ENCODE assay signal across 21 mouse cellular contexts in the genomic region with DNA sequence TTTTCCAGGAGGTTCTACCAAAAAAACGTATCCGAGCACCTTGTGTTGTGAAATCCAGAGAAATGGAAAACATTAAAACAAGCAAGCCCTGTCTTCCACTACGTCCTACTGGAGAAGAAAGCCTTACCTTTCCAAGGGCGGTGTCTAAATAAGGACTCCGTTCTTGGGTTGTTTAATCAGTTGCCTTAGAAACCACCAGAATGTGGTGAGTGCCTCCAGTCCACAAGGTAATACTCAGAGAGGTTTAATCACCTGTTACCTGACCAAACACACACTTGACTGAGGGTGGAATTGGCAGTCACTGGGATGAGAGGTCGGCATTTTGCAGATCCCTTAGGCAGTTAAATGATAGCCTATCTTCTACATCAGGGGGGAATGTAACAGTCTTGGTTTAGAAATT.
DNase-seq lines count a peak whose midpoint lies in the region; ATAC-seq and TF ChIP-seq lines count a peak whose summit lies in the region.
"Had no signal": no experiment of that assay in that cellular context is flagged by ENCODE, and none has a peak within 500 bp of the region (broad histone marks: within the 10 kb centered on the region; RNA-seq: fewer than 3 reads in every experiment).

No protein-coding gene starts in this region.

- DNase-seq in layer of hippocampus, adult 2 months (ENCODE audit: low spot score in 2 of 2), result no peak
- DNase-seq in layer of hippocampus, adult 8-10 months (ENCODE audit: low spot score in 2 of 2), result no peak
- DNase-seq in lung, postnatal 0 days (ENCODE audit: low spot score), result peak; percentile 90
- peak; percentile 41 for DNase-seq in stomach, postnatal 0 days (ENCODE audit: low spot score)
- DNase-seq in right cerebral cortex, adult 18-20 months, result no peak
- DNase-seq: adrenal gland, postnatal 14 days; B cell, adult 2 months; cerebellum, adult 11-12 months; cerebellum, postnatal 36 days; gastrocnemius, postnatal 10 days; kidney, adult 11 months; kidney, postnatal 36 days; thymus, postnatal 36 days had no signal

- H3K27ac ChIP-seq in layer of hippocampus, adult 2 months, result peak overlapping the region; percentile 25; the same call in 1 of the 2 replicates
- no peak overlapping the region for H3K27ac ChIP-seq in intestine, embryonic 15.5 days
- peak overlapping the region; percentile 52; the same call in 1 of the 2 replicates for H3K27ac ChIP-seq in lung, postnatal 0 days (ENCODE audit: low read length)
- H3K27ac ChIP-seq in stomach, postnatal 0 days (replicated peaks), result no peak overlapping the region
- no peak overlapping the region for H3K27ac ChIP-seq in hindbrain, embryonic 13.5 days
- H3K27ac ChIP-seq: forebrain, embryonic 10.5 days; hindbrain, embryonic 12.5 days; liver, embryonic 12.5 days; midbrain, embryonic 15.5 days had no signal

- peak; percentile 59; the same call in 1 of the 2 replicates for TF ChIP-seq EP300 in lung, postnatal 0 days (IDR thresholded peaks at IDR 0.05)
- TF ChIP-seq EP300 in stomach, postnatal 0 days (optimal IDR thresholded peaks at IDR 0.05), result no peak

- no peaks in the 10 kb centered on the region for H3K27me3 ChIP-seq in intestine, embryonic 15.5 days (replicated peaks)
- no peaks in the 10 kb centered on the region for H3K27me3 ChIP-seq in lung, postnatal 0 days (replicated peaks; ENCODE audit: insufficient read depth, low read length)
- no peaks in the 10 kb centered on the region for H3K27me3 ChIP-seq in stomach, postnatal 0 days (ENCODE audit: control insufficient read depth, insufficient read depth, low read length)
- no peaks in the 10 kb centered on the region for H3K27me3 ChIP-seq in hindbrain, embryonic 13.5 days
- H3K27me3 ChIP-seq: hindbrain, embryonic 12.5 days; liver, embryonic 12.5 days; midbrain, embryonic 15.5 days; Patski had no signal

- no peak overlapping the region; the same call in 1 of the 2 replicates for H3K4me2 ChIP-seq in intestine, embryonic 15.5 days (replicated peaks)
- H3K4me2 ChIP-seq in lung, postnatal 0 days (replicated peaks; ENCODE audit: low read depth, low read length), result peak overlapping the region; percentile 25; the same call in 1 of the 2 replicates
- H3K4me2 ChIP-seq in stomach, postnatal 0 days (replicated peaks; ENCODE audit: low read depth), result no peak overlapping the region
- H3K4me2 ChIP-seq in hindbrain, embryonic 13.5 days, result no peak overlapping the region
- H3K4me2 ChIP-seq: hindbrain, embryonic 12.5 days; liver, embryonic 12.5 days; midbrain, embryonic 15.5 days had no signal

- no peaks in the 10 kb centered on the region for H3K36me3 ChIP-seq in intestine, embryonic 15.5 days
- no peaks in the 10 kb centered on the region for H3K36me3 ChIP-seq in lung, postnatal 0 days (ENCODE audit: insufficient read depth, low read length)
- no peaks in the 10 kb centered on the region for H3K36me3 ChIP-seq in stomach, postnatal 0 days (ENCODE audit: control insufficient read depth, insufficient read depth, low read length)
- no peaks in the 10 kb centered on the region for H3K36me3 ChIP-seq in hindbrain, embryonic 13.5 days
- H3K36me3 ChIP-seq: forebrain, embryonic 10.5 days; hindbrain, embryonic 12.5 days; liver, embryonic 12.5 days; midbrain, embryonic 15.5 days had no signal

- TF ChIP-seq CTCF in layer of hippocampus, adult 2 months (conservative IDR thresholded peaks at IDR 0.05), result no peak
- no peak for TF ChIP-seq CTCF in lung, postnatal 0 days (IDR thresholded peaks at IDR 0.05)
- TF ChIP-seq CTCF in stomach, postnatal 0 days (IDR thresholded peaks at IDR 0.05; ENCODE audit: low read depth), result no peak

- no peak overlapping the region for H3K9ac ChIP-seq in intestine, embryonic 15.5 days
- no peak overlapping the region for H3K9ac ChIP-seq in lung, postnatal 0 days (replicated peaks; ENCODE audit: low read depth)
- no peak overlapping the region for H3K9ac ChIP-seq in stomach, postnatal 0 days (ENCODE audit: low read length)
- no peak overlapping the region for H3K9ac ChIP-seq in hindbrain, embryonic 13.5 days
- H3K9ac ChIP-seq: hindbrain, embryonic 12.5 days; liver, embryonic 12.5 days; midbrain, embryonic 15.5 days had no signal

- no peak overlapping the region for H3K4me3 ChIP-seq in layer of hippocampus, adult 2 months
- no peak overlapping the region for H3K4me3 ChIP-seq in intestine, embryonic 15.5 days (replicated peaks)
- no peak overlapping the region; the same call in 1 of the 2 replicates for H3K4me3 ChIP-seq in lung, postnatal 0 days (ENCODE audit: low read depth, low read length)
- H3K4me3 ChIP-seq in stomach, postnatal 0 days (ENCODE audit: low read depth, low read length), result no peak overlapping the region
- H3K4me3 ChIP-seq in hindbrain, embryonic 13.5 days, result no peak overlapping the region
- H3K4me3 ChIP-seq: forebrain, embryonic 10.5 days; hindbrain, embryonic 12.5 days; liver, embryonic 12.5 days; midbrain, embryonic 15.5 days had no signal

- WGBS in intestine, embryonic 15.5 days, result 61% methylated on average over 6 of the region's 6 CpGs
- WGBS in lung, postnatal 0 days, result 62% methylated on average over 6 of the region's 6 CpGs
- 49% methylated on average over 6 of the region's 6 CpGs for WGBS in stomach, postnatal 0 days
- 89% methylated on average over 6 of the region's 6 CpGs for WGBS in hindbrain, embryonic 13.5 days

- ATAC-seq in intestine, embryonic 15.5 days, result peak; percentile 90
- ATAC-seq in lung, postnatal 0 days, result peak; percentile 96
- ATAC-seq in stomach, postnatal 0 days (ENCODE audit: low FRiP score, low TSS enrichment), result peak; percentile 93
- no peak for ATAC-seq in hindbrain, embryonic 13.5 days (ENCODE audit: low FRiP score)
- ATAC-seq: activated CD4-positive, CD25-positive, alpha-beta regulatory T cell, adult 4 months; liver, embryonic 12.5 days; midbrain, embryonic 15.5 days; Patski had no signal

- no peaks in the 10 kb centered on the region for H3K4me1 ChIP-seq in intestine, embryonic 15.5 days (replicated peaks)
- H3K4me1 ChIP-seq in lung, postnatal 0 days (ENCODE audit: insufficient read depth, low read depth, low read length), result no peaks in the 10 kb centered on the region; the same call in 1 of the 2 replicates
- H3K4me1 ChIP-seq in stomach, postnatal 0 days (replicated peaks; ENCODE audit: control insufficient read depth, insufficient read depth), result no peaks in the 10 kb centered on the region
- no peaks in the 10 kb centered on the region for H3K4me1 ChIP-seq in hindbrain, embryonic 13.5 days (replicated peaks)
- H3K4me1 ChIP-seq: forebrain, embryonic 10.5 days; hindbrain, embryonic 12.5 days; liver, embryonic 12.5 days; midbrain, embryonic 15.5 days had no signal

- H3K9me3 ChIP-seq in intestine, embryonic 15.5 days, result no peaks in the 10 kb centered on the region
- H3K9me3 ChIP-seq in lung, postnatal 0 days (ENCODE audit: low read length), result no peaks in the 10 kb centered on the region
- no peaks in the 10 kb centered on the region for H3K9me3 ChIP-seq in stomach, postnatal 0 days (ENCODE audit: control insufficient read depth, low read length)
- H3K9me3 ChIP-seq in hindbrain, embryonic 13.5 days, result no peaks in the 10 kb centered on the region
- H3K9me3 ChIP-seq: forebrain, embryonic 10.5 days; hindbrain, embryonic 12.5 days; liver, embryonic 12.5 days; midbrain, embryonic 15.5 days had no signal

Comparison
In these comparisons a context has a peak if more than half of its experiments do, and no peak if none do; other contexts are left out.
1. DNase-seq: peak in lung, postnatal 0 days (single experiment) and stomach, postnatal 0 days (single experiment); none in layer of hippocampus, adult 2 months (0 of 2), layer of hippocampus, adult 8-10 months (0 of 2) and right cerebral cortex, adult 18-20 months (single experiment).
2. H3K27ac ChIP-seq: peak in layer of hippocampus, adult 2 months (single experiment) and lung, postnatal 0 days (single experiment); none in intestine, embryonic 15.5 days (single experiment), stomach, postnatal 0 days (single experiment) and hindbrain, embryonic 13.5 days (single experiment).